Mouse (Mus musculus) layer of hippocampus, adult 9-10 months (tissue): ENCODE data around the gene Pop7.

Experiments used
- DNase-seq: peaks from one replicate; pipeline ENCODE4 v3.0.0; 2022; ENCODE audit warnings: low spot score

Pop7 gene

GRCm38 (mm10) chr5:137491559-137491958, 10.8 kb downstream of the Pop7 start:
- DNase-seq = no peak

DNA sequence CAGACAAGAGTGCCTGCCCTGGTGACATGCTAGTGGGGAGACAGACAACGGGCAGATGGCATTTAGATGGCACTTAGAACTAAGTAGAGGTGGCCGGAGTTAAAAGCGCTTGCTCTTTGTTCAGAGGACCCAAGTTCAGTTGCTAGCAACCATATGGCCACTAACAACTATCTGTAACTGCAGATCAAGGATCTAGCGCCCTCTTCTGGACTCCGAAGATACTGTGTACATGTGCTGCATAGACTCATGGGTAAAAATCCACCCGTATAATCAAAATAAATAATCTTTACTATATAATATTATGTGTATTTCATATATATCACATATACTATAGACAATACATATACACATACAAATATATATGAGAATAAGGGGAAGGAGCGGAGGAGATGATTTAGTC, 14.7 kb downstream of the Pop7 start:
- DNase-seq = no peak

DNA sequence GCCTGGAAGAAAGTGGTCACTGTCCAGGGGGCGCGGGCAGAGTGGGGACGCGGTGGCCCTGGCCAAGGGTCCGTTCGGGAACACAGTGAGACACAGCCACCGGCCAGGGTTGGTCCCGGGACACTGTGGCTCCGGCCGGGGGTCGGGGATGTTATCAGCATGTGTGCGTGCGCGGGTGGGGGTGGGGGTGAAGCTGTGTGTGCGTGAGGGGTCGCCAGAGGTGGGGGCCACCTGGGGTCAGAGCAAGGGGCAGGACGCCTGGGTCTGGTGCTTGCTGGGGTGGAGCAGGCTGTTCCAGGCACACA, 16.5 kb downstream of the Pop7 start:
- no peak for DNase-seq

GRCm38 (mm10) chr5:137485071-137485850, 17.1 kb downstream of the Pop7 start:
- DNase-seq = no peak

- DNase-seq = no peak
Measured at GRCm38 (mm10) chr5:137481897-137482296, 20.4 kb downstream of the Pop7 start.

- DNase-seq = peak; percentile 80
Measured at GRCm38 (mm10) chr5:137481138-137481537, 21.2 kb downstream of the Pop7 start.

GRCm38 (mm10) chr5:137476964-137477363, 25.4 kb downstream of the Pop7 start, which contains the start of gene Zan:
Gene Zan (minus strand): TSS chr5:137477064.
- no peak for DNase-seq

DNA sequence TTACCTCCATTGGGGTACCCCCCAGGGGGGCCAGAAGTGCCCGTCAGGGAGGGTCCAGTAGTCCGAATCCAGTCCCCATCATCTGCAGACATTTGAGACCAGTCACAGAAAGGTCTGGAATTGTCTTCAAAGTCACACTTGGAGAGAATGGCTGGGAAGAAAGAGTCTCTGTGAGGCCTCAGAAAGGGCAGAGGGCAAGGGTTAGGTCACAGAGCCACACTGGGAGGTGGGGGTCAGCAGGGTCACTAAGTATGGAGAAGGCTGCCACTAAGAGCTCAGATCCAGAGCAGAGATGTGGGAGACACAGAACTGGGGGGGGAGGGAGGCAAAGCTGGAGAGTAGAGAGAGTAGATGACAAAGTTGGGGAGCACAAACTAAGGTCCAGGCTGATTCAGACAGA, 28.0 kb downstream of the Pop7 start:
- no peak for DNase-seq

GRCm38 (mm10) chr5:137472252-137472904, 29.9 kb downstream of the Pop7 start:
- DNase-seq = no peak

GRCm38 (mm10) chr5:137466946-137467345, 35.4 kb downstream of the Pop7 start:
- no peak for DNase-seq

- peak; percentile 4 for DNase-seq
Measured at GRCm38 (mm10) chr5:137465049-137465448, 37.3 kb downstream of the Pop7 start.

GRCm38 (mm10) chr5:137455866-137456591, 46.3 kb downstream of the Pop7 start:
- no peak for DNase-seq

DNA sequence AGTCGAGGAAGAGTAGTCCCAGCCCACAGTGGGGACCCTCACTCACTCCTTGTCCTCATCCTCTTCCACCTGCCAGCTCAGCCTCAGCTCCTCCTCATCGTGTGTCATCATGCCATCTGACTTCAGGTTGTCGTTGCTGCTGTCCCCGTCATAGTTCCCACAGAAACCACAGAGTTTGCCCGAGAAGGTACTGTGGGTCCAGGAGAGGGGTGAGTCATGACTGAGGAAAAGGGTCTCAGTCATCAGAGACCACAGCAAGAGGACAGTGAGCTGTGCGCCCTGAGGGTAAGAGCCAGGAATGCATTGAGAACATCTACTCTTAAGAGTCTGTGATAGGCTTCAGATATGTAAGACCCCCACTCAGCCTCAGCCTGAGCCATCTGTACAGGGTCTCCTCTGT, 47.1 kb downstream of the Pop7 start:
- no peak for DNase-seq
